ENCODE assay signal across 8 mouse cellular contexts in genomic region chr7:116503879-116504817, GRCm38 (mm10). TPM values are rescaled to one million over a fixed set of nuclear protein-coding genes. Genes with fewer than 3 reads are reported as not detected.
A peak's percentile ranks its signal among the peaks of the same experiment; 100 is the strongest.
DNase-seq lines count a peak whose midpoint lies in the region; ATAC-seq and TF ChIP-seq lines count a peak whose summit lies in the region.

TSS of gene Nucb2 (plus strand) at chr7:116504369.

- H3K9me3 ChIP-seq in erythroblast, embryonic 14.5 days (ENCODE audit: control insufficient read depth, low read length): no peaks in the 10 kb centered on the region
- no peaks in the 10 kb centered on the region for H3K9me3 ChIP-seq in heart, embryonic 11.5 days (replicated peaks; ENCODE audit: control insufficient read depth, low read length)
- no peaks in the 10 kb centered on the region for H3K9me3 ChIP-seq in kidney, embryonic 16.5 days (ENCODE audit: low read length)

- H3ac ChIP-seq in C2C12 (ENCODE audit: control insufficient read depth, insufficient read length, low read depth): peak within 1 kb of the TSS; percentile 75
- H3ac ChIP-seq in myocyte (ENCODE audit: control insufficient read depth, insufficient read length): peak within 1 kb of the TSS; percentile 35

- H3K4me1 ChIP-seq in erythroblast, embryonic 14.5 days (ENCODE audit: control insufficient read depth): peaks cover 12% of the 10 kb centered on the region
- H3K4me1 ChIP-seq in heart, embryonic 11.5 days (ENCODE audit: control insufficient read depth, insufficient read depth, low read length): no peaks in the 10 kb centered on the region
- peaks cover 4% of the 10 kb centered on the region; the same call in 1 of the 2 replicates for H3K4me1 ChIP-seq in kidney, embryonic 16.5 days (ENCODE audit: insufficient read depth, low read length)
- H3K4me1 ChIP-seq in liver, adult 2 months (ENCODE audit: control insufficient read depth, insufficient read depth, low read length): no peaks in the 10 kb centered on the region; the same call in 1 of the 2 replicates

- H3K4me2 ChIP-seq in heart, embryonic 11.5 days: peak within 1 kb of the TSS; percentile 78
- peak within 1 kb of the TSS; percentile 81 for H3K4me2 ChIP-seq in kidney, embryonic 16.5 days (replicated peaks; ENCODE audit: low read depth, low read length)
- peak within 1 kb of the TSS; percentile 94 for H3K4me2 ChIP-seq in myocyte (ENCODE audit: low read depth)

- DNase-seq in brain, embryonic 14.5 days (ENCODE audit: low read depth): peak; percentile 99
- DNase-seq in liver, adult 2 months (ENCODE audit: extremely low read depth, low read depth, low spot score): peak; percentile 88
- peak; percentile 99 for DNase-seq in splenic B cell, adult 2 months (ENCODE audit: low read depth, low spot score)

- under 1% methylated on average over 51 of the region's 51 CpGs for WGBS in heart, embryonic 11.5 days (ENCODE audit: insufficient replicate concordance)
- WGBS in kidney, embryonic 16.5 days: under 1% methylated on average over 51 of the region's 51 CpGs
- 1% methylated on average over 51 of the region's 51 CpGs for WGBS in liver, adult 2 months

- H3K79me3 ChIP-seq in C2C12 (ENCODE audit: low read depth): no peaks in the 10 kb centered on the region

- H3K36me3 ChIP-seq in C2C12 (ENCODE audit: control insufficient read depth, insufficient read depth): no peaks in the 10 kb centered on the region
- H3K36me3 ChIP-seq in erythroblast, embryonic 14.5 days (ENCODE audit: control insufficient read depth): no peaks in the 10 kb centered on the region
- H3K36me3 ChIP-seq in heart, embryonic 11.5 days (ENCODE audit: control insufficient read depth, insufficient read depth, low read length): no peaks in the 10 kb centered on the region
- no peaks in the 10 kb centered on the region for H3K36me3 ChIP-seq in kidney, embryonic 16.5 days (ENCODE audit: insufficient read depth, low read length)
- H3K36me3 ChIP-seq in liver, adult 2 months (ENCODE audit: control insufficient read depth, insufficient read depth, low read length): no peaks in the 10 kb centered on the region
- H3K36me3 ChIP-seq in myocyte (ENCODE audit: control insufficient read depth, insufficient read depth): no peaks in the 10 kb centered on the region
- no peaks in the 10 kb centered on the region for H3K36me3 ChIP-seq in splenic B cell, adult 2 months (ENCODE audit: control insufficient read depth, insufficient read depth, low read length, poor library complexity, severe bottlenecking)

- no peak for TF ChIP-seq CTCF in C2C12 (IDR thresholded peaks at IDR 0.05; ENCODE audit: control insufficient read depth, insufficient read depth, insufficient read length)
- no peak for TF ChIP-seq CTCF in brain, embryonic 14.5 days (IDR thresholded peaks at IDR 0.05; ENCODE audit: borderline replicate concordance, extremely low read depth, insufficient read depth, insufficient read length)
- no peak for TF ChIP-seq CTCF in liver, adult 2 months (IDR thresholded peaks at IDR 0.05; ENCODE audit: low read depth, low read length)

- peak; percentile 66; the same call in 1 of the 2 replicates for TF ChIP-seq POLR2A in brain, embryonic 14.5 days (IDR thresholded peaks at IDR 0.05; ENCODE audit: borderline replicate concordance, extremely low read depth, insufficient read depth, insufficient read length, poor library complexity, severe bottlenecking)
- TF ChIP-seq POLR2A in liver, adult 2 months (IDR thresholded peaks at IDR 0.05; ENCODE audit: extremely low read depth, insufficient read depth, low read length): 0 out of 2 replicates have a peak, but pooled peaks have one; percentile 13
- TF ChIP-seq POLR2A in myocyte (IDR thresholded peaks at IDR 0.05; ENCODE audit: insufficient read length, low read depth): peak; percentile 91

- H3K4me3 ChIP-seq in C2C12 (ENCODE audit: insufficient read depth, poor library complexity, severe bottlenecking) (peak within 1 kb of the TSS; percentile 61), myocyte (peak within 1 kb of the TSS; percentile 48)
- peak within 1 kb of the TSS; percentile 59 for H3K4me3 ChIP-seq in erythroblast, embryonic 14.5 days (replicated peaks)
- peak within 1 kb of the TSS; percentile 69 for H3K4me3 ChIP-seq in heart, embryonic 11.5 days (ENCODE audit: low read depth, low read length)
- H3K4me3 ChIP-seq in kidney, embryonic 16.5 days (ENCODE audit: low read length): peak within 1 kb of the TSS; percentile 71
- H3K4me3 ChIP-seq in liver, adult 2 months (ENCODE audit: insufficient read depth, low read depth, low read length): peak within 1 kb of the TSS; percentile 76

- peak within 1 kb of the TSS; percentile 77 for H3K9ac ChIP-seq in heart, embryonic 11.5 days (ENCODE audit: low read depth, low read length)
- H3K9ac ChIP-seq in kidney, embryonic 16.5 days (replicated peaks; ENCODE audit: low read length): peak within 1 kb of the TSS; percentile 79
- H3K9ac ChIP-seq in liver, adult 2 months (ENCODE audit: low read depth, low read length): peak within 1 kb of the TSS; percentile 61

- peak; percentile 99 for ATAC-seq in heart, embryonic 11.5 days (replicated peaks; ENCODE audit: insufficient number of reproducible peaks, low FRiP score, low TSS enrichment)
- ATAC-seq in kidney, embryonic 16.5 days (ENCODE audit: low FRiP score, low TSS enrichment): peak; percentile 100

- 0 out of 2 replicates have a peak within 1 kb of the TSS, but pooled peaks have one; percentile 10 for H3K27ac ChIP-seq in heart, embryonic 11.5 days (ENCODE audit: low read depth, low read length)
- H3K27ac ChIP-seq in kidney, embryonic 16.5 days (ENCODE audit: low read length): 0 out of 2 replicates have a peak within 1 kb of the TSS, but pooled peaks have one; percentile 26
- H3K27ac ChIP-seq in liver, adult 2 months (replicated peaks; ENCODE audit: insufficient read depth, low read depth, low read length): no peak within 1 kb of the TSS

- H3K27me3 ChIP-seq in C2C12 (ENCODE audit: control insufficient read depth, insufficient read depth, insufficient read length) (no peaks in the 10 kb centered on the region), myocyte (ENCODE audit: control insufficient read depth, insufficient read depth, insufficient read length) (no peaks in the 10 kb centered on the region)
- H3K27me3 ChIP-seq in erythroblast, embryonic 14.5 days (ENCODE audit: control insufficient read depth): peaks cover 7% of the 10 kb centered on the region
- no peaks in the 10 kb centered on the region for H3K27me3 ChIP-seq in heart, embryonic 11.5 days (ENCODE audit: control insufficient read depth, insufficient read depth, low read length)
- no peaks in the 10 kb centered on the region for H3K27me3 ChIP-seq in kidney, embryonic 16.5 days (ENCODE audit: insufficient read depth, low read length)
- peaks cover 3% of the 10 kb centered on the region; the same call in 1 of the 2 replicates for H3K27me3 ChIP-seq in liver, adult 2 months (ENCODE audit: control insufficient read depth, insufficient read depth, low read length)
- no peaks in the 10 kb centered on the region for H3K27me3 ChIP-seq in splenic B cell, adult 2 months (ENCODE audit: control insufficient read depth, insufficient read depth, low read length, poor library complexity, severe bottlenecking)

- H3K79me2 ChIP-seq in C2C12 (ENCODE audit: control insufficient read depth, insufficient read depth) (no peaks in the 10 kb centered on the region), myocyte (ENCODE audit: control insufficient read depth, insufficient read depth) (no peaks in the 10 kb centered on the region)
- H3K79me2 ChIP-seq in liver, adult 2 months (ENCODE audit: control insufficient read depth, insufficient read depth, low read length): no peaks in the 10 kb centered on the region

TF ChIP-seq in C2C12, 6 proteins besides CTCF, POLR2A, EP300 and RAD21:
- TF ChIP-seq USF1 (IDR thresholded peaks at IDR 0.05; ENCODE audit: low read depth) (no peak), FOSL1 (IDR thresholded peaks at IDR 0.05; ENCODE audit: insufficient read depth, low read length, poor library complexity, severe bottlenecking) (no peak), MYOD1 (IDR thresholded peaks at IDR 0.05; ENCODE audit: control insufficient read depth, insufficient read length, low read depth) (no peak), MAX (IDR thresholded peaks at IDR 0.05) (no peak), CEBPB (IDR thresholded peaks at IDR 0.05; ENCODE audit: low read depth) (no peak), MYOG (IDR thresholded peaks at IDR 0.05; ENCODE audit: control insufficient read depth, extremely low read depth, insufficient read length) (no peak)

TF ChIP-seq in myocyte, 11 proteins besides CTCF, POLR2A, EP300 and RAD21:
- TF ChIP-seq CEBPB (IDR thresholded peaks at IDR 0.05; ENCODE audit: insufficient read depth, poor library complexity, severe bottlenecking) (no peak), POLR2AphosphoS2 (IDR thresholded peaks at IDR 0.05; ENCODE audit: insufficient read length, low read depth) (peak; percentile 83)

RNA-seq across cellular contexts. Expression of gene Nucb2, which starts in this region (rescaled TPM):
- 5.0 TPM for polyA plus RNA-seq in C2C12 (2012; fragmentation: generic; extraction: Trizol)
- polyA plus RNA-seq in brain, embryonic 14.5 days (2012; rRNA removed): 8.0 and 14.5 TPM in 2 replicates
- not detected in 2 replicates for polyA plus RNA-seq in erythroblast, embryonic 14.5 days (2012)
- 6.5 and 8.7 TPM in 2 replicates for polyA plus RNA-seq in heart, embryonic 11.5 days (2014; fragmentation: Nextera tagmentation; extraction: Ambion mirVana)
- polyA plus RNA-seq in kidney, embryonic 16.5 days (2015; fragmentation: Nextera tagmentation; extraction: Ambion mirVana): 16.8 and 17.7 TPM in 2 replicates
- total RNA-seq in liver, adult 2 months (2014; rRNA removed): 4.7 and 5.5 TPM in 2 replicates
- 0.36 and 0.65 TPM in 2 replicates for polyA plus RNA-seq in liver, adult 2 months (2012; rRNA removed)
- 4.5 TPM for polyA plus RNA-seq in myocyte (2012; fragmentation: generic; extraction: Trizol)

Comparison
In these comparisons a context has a peak if more than half of its experiments do, and no peak if none do; other contexts are left out.
1. POLR2A ChIP-seq: peak in every context shown above with its lines; median percentile 91 in myocyte; 66 in brain, embryonic 14.5 days; 13 in liver, adult 2 months.